Mouse (Mus musculus) G1E (cell line): ENCODE measurements at regions not wholly inside any gene's neighbourhood (a gene's known extent, or its start where the extent isn't known, plus 50 kb on each side); places are given as distances from the start of the nearest gene placed in this dataset.

Experiments
- CTCF ChIP-seq: IDR thresholded peaks from 2 replicates; pipeline ENCODE4 v1.5.1; 2012; ENCODE audit warnings: low read depth, low read length, inconsistent platforms, mixed read lengths
- GATA2 ChIP-seq: IDR thresholded peaks from 2 replicates; pipeline ENCODE4 v1.6.1; 2012; ENCODE audit warnings: low read depth, low read length, inconsistent platforms, borderline replicate concordance

DNA sequence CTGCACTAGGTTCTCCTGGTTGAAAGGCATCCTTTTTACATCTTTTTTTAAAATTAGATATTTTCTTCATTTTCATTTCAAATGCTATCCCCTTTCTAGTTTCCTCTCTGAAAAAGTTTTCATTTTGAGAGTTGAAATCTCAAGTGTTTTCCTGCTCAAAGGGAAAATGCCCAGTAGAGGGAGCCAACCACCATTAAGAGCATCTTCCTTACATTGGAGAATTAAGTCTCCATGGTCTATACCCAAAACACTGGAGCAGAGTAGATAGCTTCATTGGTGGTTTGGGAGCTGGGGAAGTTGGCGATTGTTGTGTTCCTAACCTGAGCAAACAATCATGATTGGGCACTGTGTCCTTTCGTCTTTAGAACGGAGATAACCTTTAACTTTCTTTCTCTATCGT lies 483.8 kb upstream of the Tnc start:
- no peak for TF ChIP-seq CTCF
- TF ChIP-seq GATA2, result no peak
